Comparison of ENCODE assay signal across 8 mouse cellular contexts in the genomic region with DNA sequence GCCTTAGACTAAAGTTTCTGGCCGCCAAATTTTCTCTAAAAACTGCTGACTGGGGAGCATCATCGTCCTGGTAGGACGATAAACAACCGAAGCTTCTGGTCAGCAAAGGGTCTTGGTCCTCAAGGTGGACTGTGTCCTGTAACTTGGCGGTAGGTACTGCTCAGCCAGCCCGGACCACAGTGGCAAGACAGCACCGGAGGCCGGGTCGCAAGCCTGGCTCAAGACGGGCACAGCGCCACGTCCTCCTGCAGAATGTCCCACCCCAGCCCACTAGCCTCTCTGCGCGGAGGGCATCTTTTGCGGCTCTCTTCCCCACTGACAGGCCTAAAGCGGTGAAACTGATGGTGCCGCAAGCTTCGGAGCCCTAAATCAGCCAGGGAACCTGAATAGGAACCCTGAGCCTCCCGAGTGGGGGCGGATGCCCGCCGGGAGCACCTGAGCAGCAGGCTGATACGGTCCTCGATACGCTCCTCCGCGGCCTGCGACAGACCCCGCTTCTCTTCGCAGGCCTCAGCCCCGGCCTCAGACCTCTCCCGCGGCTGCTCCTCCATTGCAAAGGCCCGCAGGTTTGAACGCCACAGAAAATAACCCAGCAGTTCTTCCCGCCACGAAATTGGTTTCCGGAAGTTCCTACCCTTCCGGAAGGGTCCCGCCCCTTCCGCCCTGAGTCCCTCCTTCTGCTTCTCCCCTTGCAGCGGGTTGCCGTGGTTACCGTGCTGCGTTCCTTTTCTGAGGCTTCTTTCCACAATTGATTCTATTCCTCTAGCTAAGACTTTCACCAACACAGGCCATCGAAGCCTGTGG. TPM values are rescaled to one million over a fixed set of nuclear protein-coding genes. Genes with fewer than 3 reads are reported as not detected.
DNase-seq lines count a peak whose midpoint lies in the region; ATAC-seq lines count a peak whose summit lies in the region.

A gene (minus strand): TSS at position 648 of the 804 bp plus-strand sequence.

- peak within 1 kb of the TSS; percentile 97 for H3K4me3 ChIP-seq in forebrain, embryonic 10.5 days
- H3K4me3 ChIP-seq in heart, embryonic 16.5 days (ENCODE audit: low read length) = peak within 1 kb of the TSS; percentile 96
- H3K4me3 ChIP-seq in liver, embryonic 15.5 days (replicated peaks) = peak within 1 kb of the TSS; percentile 77
- peak within 1 kb of the TSS; percentile 79 for H3K4me3 ChIP-seq in neural tube, embryonic 12.5 days

- peak; percentile 100 for ATAC-seq in CD4-positive, CD25-positive, alpha-beta regulatory T cell, adult 4 months
- peak; percentile 85 for ATAC-seq in heart, embryonic 16.5 days (replicated peaks; ENCODE audit: extremely low read depth, insufficient read depth, low FRiP score)
- peak; percentile 78 for ATAC-seq in liver, embryonic 15.5 days (ENCODE audit: insufficient read depth)
- ATAC-seq in neural tube, embryonic 12.5 days (ENCODE audit: low FRiP score, low read depth) = peak; percentile 96

- no peaks in the 10 kb centered on the region for H3K9me3 ChIP-seq in forebrain, embryonic 10.5 days
- H3K9me3 ChIP-seq in heart, embryonic 16.5 days (replicated peaks; ENCODE audit: control insufficient read depth, low read length) = no peaks in the 10 kb centered on the region
- H3K9me3 ChIP-seq in liver, embryonic 15.5 days (replicated peaks) = no peaks in the 10 kb centered on the region
- no peaks in the 10 kb centered on the region for H3K9me3 ChIP-seq in neural tube, embryonic 12.5 days

- H3K9ac ChIP-seq in heart, embryonic 16.5 days (ENCODE audit: low read length) = peak within 1 kb of the TSS; percentile 84
- H3K9ac ChIP-seq in liver, embryonic 15.5 days = peak within 1 kb of the TSS; percentile 78
- peak within 1 kb of the TSS; percentile 76 for H3K9ac ChIP-seq in neural tube, embryonic 12.5 days

- peak within 1 kb of the TSS; percentile 91 for H3K4me2 ChIP-seq in heart, embryonic 16.5 days (ENCODE audit: low read depth, low read length)
- peak within 1 kb of the TSS; percentile 77 for H3K4me2 ChIP-seq in liver, embryonic 15.5 days
- H3K4me2 ChIP-seq in neural tube, embryonic 12.5 days (replicated peaks) = peak within 1 kb of the TSS; percentile 95

- under 1% methylated on average over 46 of the region's 46 CpGs for WGBS in forebrain, embryonic 10.5 days
- 1% methylated on average over 46 of the region's 46 CpGs for WGBS in heart, embryonic 16.5 days
- WGBS in liver, embryonic 15.5 days (ENCODE audit: insufficient replicate concordance) = under 1% methylated on average over 46 of the region's 46 CpGs
- WGBS in neural tube, embryonic 12.5 days = under 1% methylated on average over 46 of the region's 46 CpGs

- peaks cover 74% of the 10 kb centered on the region for H3K36me3 ChIP-seq in forebrain, embryonic 10.5 days (replicated peaks)
- peaks cover 5% of the 10 kb centered on the region; the same call in 1 of the 2 replicates for H3K36me3 ChIP-seq in heart, embryonic 16.5 days (ENCODE audit: control insufficient read depth, insufficient read depth)
- H3K36me3 ChIP-seq in liver, embryonic 15.5 days (replicated peaks) = peaks cover 65% of the 10 kb centered on the region
- peaks cover 15% of the 10 kb centered on the region for H3K36me3 ChIP-seq in neural tube, embryonic 12.5 days

- peak within 1 kb of the TSS; percentile 92 for H3K27ac ChIP-seq in forebrain, embryonic 10.5 days
- H3K27ac ChIP-seq in heart, embryonic 16.5 days (ENCODE audit: low read length) = peak within 1 kb of the TSS; percentile 19; the same call in 1 of the 2 replicates
- H3K27ac ChIP-seq in liver, embryonic 15.5 days (replicated peaks) = peak within 1 kb of the TSS; percentile 85
- H3K27ac ChIP-seq in neural tube, embryonic 12.5 days = no peak within 1 kb of the TSS

- peaks cover 23% of the 10 kb centered on the region for H3K4me1 ChIP-seq in forebrain, embryonic 10.5 days
- H3K4me1 ChIP-seq in heart, embryonic 16.5 days (ENCODE audit: control insufficient read depth, insufficient read depth, low read length) = peaks cover 13% of the 10 kb centered on the region
- peaks cover 74% of the 10 kb centered on the region for H3K4me1 ChIP-seq in liver, embryonic 15.5 days (replicated peaks)
- peaks cover 14% of the 10 kb centered on the region for H3K4me1 ChIP-seq in neural tube, embryonic 12.5 days

- no peaks in the 10 kb centered on the region for H3K27me3 ChIP-seq in forebrain, embryonic 10.5 days (ENCODE audit: poor library complexity, severe bottlenecking)
- H3K27me3 ChIP-seq in heart, embryonic 16.5 days (ENCODE audit: control insufficient read depth, insufficient read depth, low read length) = no peaks in the 10 kb centered on the region
- no peaks in the 10 kb centered on the region for H3K27me3 ChIP-seq in liver, embryonic 15.5 days
- no peaks in the 10 kb centered on the region for H3K27me3 ChIP-seq in neural tube, embryonic 12.5 days (replicated peaks)

- DNase-seq in c-Kit-negative CD71-positive TER-119-positive erythroid progenitor cells, embryonic 14.5 days (ENCODE audit: low read depth, low spot score) = peak; percentile 81
- DNase-seq in forebrain, embryonic 10.5 days (ENCODE audit: extremely low spot score, low spot score) = peak; percentile 89
- peak; percentile 91 to 94 for DNase-seq in kidney, postnatal 36 days
- DNase-seq in telencephalon, adult 2 months (ENCODE audit: low read depth, low spot score) = peak; percentile 81

RNA-seq across cellular contexts. Expression of the gene that starts here (rescaled TPM):
- polyA plus RNA-seq in CD4-positive, CD25-positive, alpha-beta regulatory T cell, adult 4 months (2017; shearing (Covaris generic)) = 1 to 10 TPM; 2.8 to 4.6 TPM
- polyA plus RNA-seq in forebrain, embryonic 10.5 days (2016; fragmentation: Nextera tagmentation; extraction: Ambion mirVana) = 73.4 and 74.5 TPM in 2 replicates
- polyA plus RNA-seq in heart, embryonic 16.5 days (2015; fragmentation: Nextera tagmentation; extraction: Ambion mirVana) = 14.6 and 16.7 TPM in 2 replicates
- 26.5 and 31.0 TPM in 2 replicates for polyA plus RNA-seq in liver, embryonic 15.5 days (2015; fragmentation: Nextera tagmentation; extraction: Ambion mirVana)
- polyA plus RNA-seq in neural tube, embryonic 12.5 days (2016; fragmentation: Nextera tagmentation; extraction: Ambion mirVana) = 27.8 and 27.9 TPM in 2 replicates
